Mouse (Mus musculus) embryonic fibroblast, embryonic 13.5 days (primary cell): ENCODE measurements around the gene Pxylp1.

Source experiments
- CTCF ChIP-seq: IDR thresholded peaks from 2 replicates; pipeline ENCODE4 v1.5.1; 2011; ENCODE audit warnings: mild to moderate bottlenecking, control low read depth, low read length, moderate library complexity, borderline replicate concordance; ENCODE audit not compliant: insufficient read depth
- POLR2A ChIP-seq: IDR thresholded peaks from 2 replicates; pipeline ENCODE4 v1.6.1; 2011; ENCODE audit warnings: low read depth, mild to moderate bottlenecking, control low read depth, low read length, moderate library complexity

- no peak for TF ChIP-seq CTCF
- no peak for TF ChIP-seq POLR2A
Observed at GRCm38 (mm10) chr9:96857838-96858237, 34.6 kb downstream of the Pxylp1 start.
